Mouse (Mus musculus) embryonic stem cell, embryonic (primary cell): ENCODE data around the gene Cntn4.

Experiments
- CTCF ChIA-PET, 4 experiments: fragments of 300-600 bp in 2 of 4; fragments of 350-600 bp in 2 of 4; sonication (Branson Sonifier 250); formaldehyde crosslinking; loops; one replicate each; lab custom pipeline; 2022; ENCODE audit warnings: inconsistent platforms in 2 of 4; lab: Charles Lee
- POLR2A ChIA-PET, 4 experiments: fragments of 300-600 bp in 2 of 4; fragments of 350-600 bp in 2 of 4; sonication (Branson Sonifier 250); formaldehyde crosslinking; loops; one replicate each; lab custom pipeline; 2022; ENCODE audit warnings: antibody characterized with exemption in 4 of 4, inconsistent platforms in 1 of 4; lab: Charles Lee

Cntn4 gene

GRCm38 (mm10) chr6:105677149-105678031 is at the start of gene Cntn4:
Gene Cntn4, plus strand, starts transcription at chr6:105677660.
- ChIA-PET CTCF (no interaction called here), POLR2A (interaction anchor here in 1 of 4 experiments (0.5 to 0.6 kb wide), 2 partner anchors 23 to 367 kb away, joined by 3 read pairs; no protein-coding TSS in a partner anchor)

GRCm38 (mm10) chr6:105674276-105674675 is 3.2 kb upstream of the Cntn4 start:
- ChIA-PET CTCF (no interaction called here), POLR2A (no interaction called here)

DNA sequence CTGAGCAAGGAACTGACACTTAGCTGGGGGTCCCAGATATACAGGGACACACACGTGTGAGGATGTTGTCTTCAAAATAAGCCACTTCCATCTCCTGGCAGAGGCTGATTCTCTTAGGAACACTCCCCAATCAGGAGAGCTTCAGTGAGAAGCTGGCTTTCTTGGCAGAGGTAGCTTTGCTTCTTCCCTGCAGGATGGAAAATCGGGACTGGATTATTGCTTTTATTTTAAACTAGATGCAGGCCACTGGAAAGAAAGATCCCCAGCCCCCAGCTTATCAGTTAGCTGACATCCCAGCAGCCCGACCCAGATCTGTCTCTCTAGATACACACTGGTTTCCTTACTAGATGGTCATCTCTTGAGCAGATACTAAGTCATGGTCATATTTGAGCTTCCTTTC is 2.4 kb upstream of the Cntn4 start:
- POLR2A ChIA-PET = interaction anchor here in 1 of 4 experiments (0.5 to 1.1 kb wide), 2 partner anchors 14 to 64 kb away, joined by 3 to 5 read pairs; no protein-coding TSS in a partner anchor
- CTCF ChIA-PET = no interaction called here

DNA sequence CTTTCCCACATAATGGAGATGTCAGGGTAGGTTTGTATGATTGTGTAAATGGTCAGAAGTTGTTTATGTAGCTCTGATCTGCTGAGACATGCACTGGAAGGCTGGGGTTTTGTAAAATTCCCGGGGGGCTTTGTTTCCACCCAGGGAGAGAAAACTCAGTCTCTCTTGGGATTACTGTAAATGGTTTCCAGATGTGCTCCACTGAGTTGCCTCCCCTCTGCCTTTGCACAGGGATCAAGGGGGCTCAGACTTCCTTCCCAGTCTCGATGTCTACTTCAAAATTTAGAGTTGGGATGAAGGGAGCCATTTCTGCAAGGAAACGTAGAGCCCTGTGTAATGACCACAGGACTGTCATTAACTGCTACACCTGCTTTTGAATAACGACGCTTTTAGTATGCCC is 823 bp upstream of the Cntn4 start:
- ChIA-PET CTCF (no interaction called here), POLR2A (interaction anchor here in 1 of 4 experiments (0.5 to 0.6 kb wide), 2 partner anchors 22 to 367 kb away, joined by 3 read pairs; no protein-coding TSS in a partner anchor)

GRCm38 (mm10) chr6:105678778-105679177 is 1.3 kb downstream of the Cntn4 start:
- POLR2A ChIA-PET = interaction anchor here in 2 of 4 experiments (0.6 kb wide), 2 partner anchors 30 to 437 kb away, joined by 3 read pairs; no protein-coding TSS in a partner anchor
- CTCF ChIA-PET = no interaction called here

- POLR2A ChIA-PET = no interaction called here
These were observed 4.0 kb downstream of the Cntn4 start for GRCm38 (mm10) chr6:105681496-105681895.

GRCm38 (mm10) chr6:105683251-105683650 is 5.8 kb downstream of the Cntn4 start:
- ChIA-PET CTCF (no interaction called here), POLR2A (no interaction called here)

More at GRCm38 (mm10) chr6:105681496-105681895, 4.0 kb downstream of the Cntn4 start:
- CTCF ChIA-PET = no interaction called here

- POLR2A ChIA-PET = interaction anchor here in 1 of 4 experiments (0.6 kb wide), 1 partner anchor 301 kb away, joined by 4 read pairs; no protein-coding TSS in a partner anchor
- CTCF ChIA-PET = no interaction called here
These were observed 6.7 kb downstream of the Cntn4 start for GRCm38 (mm10) chr6:105684123-105684522.

DNA sequence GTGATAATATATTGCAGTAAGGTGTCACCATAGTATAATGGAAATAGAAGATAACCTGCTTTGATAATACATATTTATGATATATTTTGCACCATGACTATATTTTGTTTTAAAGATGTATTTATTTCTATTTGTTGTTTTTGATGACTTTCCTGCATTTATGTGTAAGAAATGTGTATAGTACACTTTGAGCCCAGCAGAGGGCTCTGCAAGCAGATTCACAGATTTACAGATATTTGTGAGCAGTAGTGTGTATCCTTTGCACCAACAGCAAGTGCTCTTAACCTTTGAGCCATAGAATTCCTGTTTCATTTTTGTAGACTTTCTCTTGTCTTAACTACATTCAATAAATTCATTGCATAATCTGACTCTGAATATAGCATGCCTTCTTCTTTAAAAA is 10.7 kb downstream of the Cntn4 start:
- ChIA-PET CTCF (no interaction called here), POLR2A (no interaction called here)

- POLR2A ChIA-PET = no interaction called here
- CTCF ChIA-PET = no interaction called here
These were observed 64.6 kb downstream of the Cntn4 start for GRCm38 (mm10) chr6:105742026-105742425.

GRCm38 (mm10) chr6:105780616-105781015 is 103.2 kb downstream of the Cntn4 start:
- CTCF ChIA-PET = no interaction called here

GRCm38 (mm10) chr6:105788462-105788861 is 111.0 kb downstream of the Cntn4 start:
- CTCF ChIA-PET = no interaction called here
- POLR2A ChIA-PET = no interaction called here

More at GRCm38 (mm10) chr6:105780616-105781015, 103.2 kb downstream of the Cntn4 start:
- POLR2A ChIA-PET = no interaction called here

DNA sequence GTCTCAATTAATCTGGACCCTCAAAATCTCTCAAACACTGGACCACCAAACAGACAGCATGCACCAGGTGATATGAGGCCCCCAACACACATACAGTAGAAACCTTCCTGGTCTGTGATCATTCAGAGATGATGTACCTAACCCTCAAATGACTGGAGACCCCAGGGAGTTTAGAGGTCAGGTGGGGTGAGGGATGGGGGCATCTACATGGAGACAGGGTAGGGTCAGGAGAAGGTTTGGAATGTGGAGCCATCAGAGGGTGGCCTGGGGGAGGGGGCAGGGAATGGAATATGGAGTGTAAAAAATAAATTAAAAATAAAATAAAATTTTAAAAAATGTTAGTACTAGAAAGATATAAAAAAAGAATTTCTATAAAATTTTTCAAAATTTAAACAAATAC is 157.6 kb downstream of the Cntn4 start:
- ChIA-PET CTCF (interaction anchor here in 1 of 4 experiments (0.5 kb wide), 1 partner anchor 15 kb away, joined by 6 read pairs; no protein-coding TSS in a partner anchor), POLR2A (no interaction called here)

DNA sequence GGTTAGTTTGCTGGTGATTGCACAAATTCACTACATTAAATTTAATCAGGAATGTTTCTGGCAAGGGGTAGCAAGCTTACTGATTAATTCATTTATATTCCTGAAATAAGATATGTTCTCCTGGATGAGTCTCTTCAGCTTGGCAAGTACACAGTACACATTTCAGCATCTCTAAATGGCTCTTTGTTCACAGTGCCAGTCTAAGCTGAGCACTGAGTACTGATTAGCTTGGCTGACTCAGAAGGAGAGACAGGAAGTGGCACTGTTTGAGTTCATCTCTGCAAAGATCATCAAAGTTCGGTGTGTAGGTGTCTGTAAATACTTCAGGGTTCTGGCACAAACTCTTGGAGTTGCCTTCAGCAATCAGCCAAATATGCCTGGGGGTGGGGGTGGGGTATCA is 169.8 kb downstream of the Cntn4 start:
- POLR2A ChIA-PET = no interaction called here
- CTCF ChIA-PET = no interaction called here

- CTCF ChIA-PET = no interaction called here
- POLR2A ChIA-PET = no interaction called here
These were observed 215.4 kb downstream of the Cntn4 start for GRCm38 (mm10) chr6:105892838-105893237.

- ChIA-PET CTCF (no interaction called here), POLR2A (no interaction called here)
These were observed 261.0 kb downstream of the Cntn4 start for GRCm38 (mm10) chr6:105938485-105938884.

DNA sequence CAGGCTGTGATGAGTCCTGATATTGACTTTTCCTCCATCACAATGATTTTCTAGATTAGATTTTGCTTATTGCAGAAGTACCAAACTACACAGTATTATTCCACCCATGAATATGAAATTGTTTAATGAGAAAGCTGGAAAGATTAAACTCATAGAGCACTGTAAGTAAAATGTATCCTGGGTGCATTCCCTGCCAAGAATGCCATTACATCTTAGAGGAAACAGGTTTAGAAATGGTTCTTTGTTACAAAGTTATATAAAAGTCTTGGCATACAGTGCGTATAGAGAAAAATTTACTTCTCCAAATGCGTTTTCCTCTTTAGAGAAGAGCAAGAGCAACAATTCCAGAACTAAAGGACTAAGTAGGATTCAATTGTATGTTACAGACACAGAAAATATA is 261.8 kb downstream of the Cntn4 start:
- CTCF ChIA-PET = no interaction called here
- POLR2A ChIA-PET = no interaction called here

GRCm38 (mm10) chr6:105940591-105940990 is 263.1 kb downstream of the Cntn4 start:
- ChIA-PET CTCF (no interaction called here), POLR2A (no interaction called here)

- ChIA-PET CTCF (no interaction called here), POLR2A (no interaction called here)
These were observed 314.0 kb downstream of the Cntn4 start for GRCm38 (mm10) chr6:105991492-105991891.

GRCm38 (mm10) chr6:106013018-106013417 is 335.6 kb downstream of the Cntn4 start:
- CTCF ChIA-PET = no interaction called here
- POLR2A ChIA-PET = no interaction called here

DNA sequence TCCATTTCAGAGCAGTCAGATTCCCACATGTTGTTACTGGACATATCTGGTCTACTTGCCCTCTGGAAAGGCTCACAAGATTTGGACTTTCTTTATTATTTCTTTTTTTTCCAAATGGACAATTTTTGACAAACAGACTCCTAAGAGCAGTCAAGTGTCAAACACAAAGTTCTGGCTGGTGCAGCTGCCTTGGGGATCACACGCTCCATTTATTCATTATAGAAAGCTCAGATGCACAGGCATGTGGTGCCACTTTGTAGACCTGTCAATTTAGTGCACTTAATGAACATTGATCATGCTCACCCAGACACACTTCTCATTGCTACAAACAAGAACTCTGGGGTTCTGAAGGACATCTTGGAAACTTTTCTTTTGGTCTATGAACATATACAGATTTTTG is 337.7 kb downstream of the Cntn4 start:
- CTCF ChIA-PET = no interaction called here

More for the DNA sequence above, 337.7 kb downstream of the Cntn4 start:
- POLR2A ChIA-PET = no interaction called here
